Mouse (Mus musculus) CH12.LX (cell line): ENCODE data around the gene Wfdc3. TPM values are rescaled to one million over a fixed set of nuclear protein-coding genes. Genes with fewer than 3 reads are reported as not detected.

Experiments
- DNase-seq: peaks from one replicate; pipeline ENCODE4 v3.0.0-alpha.2; 2013; ENCODE audit errors: extremely low read depth
- H3K27ac ChIP-seq: 2 replicates; pipeline ENCODE4 v1.5.1; 2012; ENCODE audit warnings: low read depth, mild to moderate bottlenecking, control low read depth, moderate library complexity; ENCODE audit not compliant: insufficient read depth
- H3K27me3 ChIP-seq: replicated peaks from 2 replicates; pipeline ENCODE3; 2012; ENCODE audit warnings: inconsistent platforms
- H3K36me3 ChIP-seq, 2 experiments: replicated peaks in 1 of 2; 2 replicates each; pipeline versions ENCODE3 to v1.6.1; 2012; ENCODE audit warnings: inconsistent platforms in 1 of 2, low read length in 1 of 2, mild to moderate bottlenecking in 1 of 2, mixed read lengths in 1 of 2, moderate library complexity in 1 of 2; ENCODE audit not compliant: control insufficient read depth in 1 of 2, insufficient read depth in 1 of 2
- H3K4me1 ChIP-seq, 2 experiments: 2 replicates each; pipeline ENCODE4 v1.6.1; 2012; ENCODE audit warnings: inconsistent platforms in 1 of 2, moderate library complexity in 1 of 2; ENCODE audit not compliant: insufficient read depth in 2 of 2, control insufficient read depth in 1 of 2
- H3K4me2 ChIP-seq: 2 replicates; pipeline ENCODE4 v1.6.1; 2012; ENCODE audit warnings: low read depth, mild to moderate bottlenecking, control low read depth; ENCODE audit not compliant: poor library complexity, insufficient read depth, severe bottlenecking
- H3K4me3 ChIP-seq, 3 experiments: fragments of 150-350 bp in 1 of 3; sonication (generic) in 1 of 3; replicated peaks in 1 of 3; 2 replicates each; pipeline versions ENCODE3 to v1.5.1; 2011 to 2012; ENCODE audit warnings: low read depth in 2 of 3, low read length in 2 of 3, mild to moderate bottlenecking in 2 of 3, moderate library complexity in 2 of 3, control low read depth in 1 of 3, improper control_type of control experiment in 1 of 3, inconsistent platforms in 1 of 3, mixed read lengths in 1 of 3; ENCODE audit not compliant: poor library complexity in 1 of 3
- H3K79me2 ChIP-seq: replicated peaks from 2 replicates; pipeline ENCODE4 v1.6.1; 2012; ENCODE audit warnings: mild to moderate bottlenecking, moderate library complexity; ENCODE audit not compliant: control insufficient read depth, poor library complexity, insufficient read depth, severe bottlenecking; ENCODE audit errors: extremely low read depth
- H3K9ac ChIP-seq: 2 replicates; pipeline ENCODE4 v1.6.1; 2012; ENCODE audit warnings: low read depth, mild to moderate bottlenecking, control low read depth, moderate library complexity; ENCODE audit not compliant: insufficient read depth
- H3K9me3 ChIP-seq: replicated peaks from 2 replicates; pipeline ENCODE3; 2012; ENCODE audit warnings: low read length, inconsistent platforms, mixed read lengths
- BHLHE40 ChIP-seq: IDR thresholded peaks from 2 replicates; pipeline ENCODE4 v1.6.1; 2011; ENCODE audit warnings: mild to moderate bottlenecking, low read depth, low read length, improper control_type of control experiment
- CHD1 ChIP-seq: IDR thresholded peaks from 2 replicates; pipeline ENCODE4 v1.6.1; 2012; ENCODE audit warnings: low read depth, low read length, improper control_type of control experiment, inconsistent platforms
- CTCF ChIP-seq, 2 experiments: IDR thresholded peaks in 1 of 2; conservative IDR thresholded peaks in 1 of 2; 2 replicates each; pipeline ENCODE4 v1.5.1; 2011 to 2012; ENCODE audit warnings: low read depth in 2 of 2, low read length in 2 of 2, improper control_type of control experiment in 1 of 2, inconsistent platforms in 1 of 2, mild to moderate bottlenecking in 1 of 2, moderate library complexity in 1 of 2
- EP300 ChIP-seq: IDR thresholded peaks from 2 replicates; pipeline ENCODE4 v1.6.1; 2011; ENCODE audit warnings: low read length, improper control_type of control experiment
- ETS1 ChIP-seq: conservative IDR thresholded peaks from 2 replicates; pipeline ENCODE4 v1.6.1; 2012; ENCODE audit warnings: low read depth, mild to moderate bottlenecking, inconsistent platforms, low read length, improper control_type of control experiment, moderate library complexity
- GABPA ChIP-seq: IDR thresholded peaks from 2 replicates; pipeline ENCODE4 v1.6.1; 2012; ENCODE audit warnings: low read depth, low read length, improper control_type of control experiment, inconsistent platforms; ENCODE audit not compliant: insufficient replicate concordance
- HCFC1 ChIP-seq: IDR thresholded peaks from 2 replicates; pipeline ENCODE4 v1.6.1; 2012; ENCODE audit warnings: low read depth, mild to moderate bottlenecking, inconsistent platforms, low read length, improper control_type of control experiment
- KAT2A ChIP-seq: IDR thresholded peaks from 2 replicates; pipeline ENCODE4 v1.6.1; 2012; ENCODE audit warnings: low read length, improper control_type of control experiment, inconsistent platforms; ENCODE audit not compliant: insufficient replicate concordance
- MAFK ChIP-seq: IDR thresholded peaks from 2 replicates; pipeline ENCODE4 v1.6.1; 2011; ENCODE audit warnings: low read length, improper control_type of control experiment; ENCODE audit not compliant: insufficient replicate concordance
- MAX ChIP-seq: IDR thresholded peaks from 2 replicates; pipeline ENCODE4 v1.6.1; 2011; ENCODE audit warnings: low read length, improper control_type of control experiment
- MAZ ChIP-seq: IDR thresholded peaks from 2 replicates; pipeline ENCODE4 v1.6.1; 2012; ENCODE audit warnings: low read depth, mild to moderate bottlenecking, inconsistent platforms, low read length, improper control_type of control experiment, moderate library complexity
- NRF1 ChIP-seq: IDR thresholded peaks from 2 replicates; pipeline ENCODE4 v1.6.1; 2014; ENCODE audit warnings: low read depth, mild to moderate bottlenecking, inconsistent platforms, low read length, improper control_type of control experiment, moderate library complexity
- PAX5 ChIP-seq: IDR thresholded peaks from 2 replicates; pipeline ENCODE4 v1.6.1; 2012; ENCODE audit warnings: low read length, inconsistent platforms, mixed read lengths
- POLR2A ChIP-seq: IDR thresholded peaks from 2 replicates; pipeline ENCODE4 v1.6.1; 2011; ENCODE audit warnings: low read depth, mild to moderate bottlenecking, improper control_type of control experiment, low read length
- SIN3A ChIP-seq: IDR thresholded peaks from 2 replicates; pipeline ENCODE4 v1.6.1; 2012; ENCODE audit warnings: low read length, improper control_type of control experiment, inconsistent platforms
- TCF12 ChIP-seq: IDR thresholded peaks from 2 replicates; pipeline ENCODE4 v1.6.1; 2014; ENCODE audit warnings: low read depth, mild to moderate bottlenecking, inconsistent platforms, low read length, improper control_type of control experiment
- UBTF ChIP-seq: IDR thresholded peaks from 2 replicates; pipeline ENCODE4 v1.6.1; 2012; ENCODE audit warnings: low read depth, mild to moderate bottlenecking, inconsistent platforms, low read length, improper control_type of control experiment, moderate library complexity
- USF1 ChIP-seq: IDR thresholded peaks from 2 replicates; pipeline ENCODE4 v1.6.1; 2014; ENCODE audit warnings: low read depth, mild to moderate bottlenecking, inconsistent platforms, low read length, improper control_type of control experiment
- USF2 ChIP-seq: conservative IDR thresholded peaks from 2 replicates; pipeline ENCODE4 v1.6.1; 2011; ENCODE audit warnings: low read depth, low read length, improper control_type of control experiment
- ZC3H11A ChIP-seq: IDR thresholded peaks from 2 replicates; pipeline ENCODE4 v1.6.1; 2012; ENCODE audit warnings: low read depth, mild to moderate bottlenecking, inconsistent platforms, low read length, improper control_type of control experiment
- dilution Hi-C: fragments of 300-500 bp; cut with MboI; formaldehyde crosslinking; loops from 2 replicates; pipeline ENCODE4 v1.14.3; 2020; ENCODE audit warnings: low sequenced_read_pairs; ENCODE audit not compliant: extremely low pct_unique_long_range_greater_than_20kb, extremely low pct_ligation_motif_present
- in situ Hi-C: fragments of 300-500 bp; cut with MboI; formaldehyde crosslinking; loops from 3 replicates; pipeline ENCODE4 v1.14.3; 2019; ENCODE audit warnings: low sequenced_read_pairs, low pct_ligation_motif_present, low pct_unique_long_range_greater_than_20kb, mixed read lengths
- polyA plus RNA-seq: library from polyadenylated mRNA; unstranded; fragments of >175 nt; gene quantifications from 2 replicates; pipeline ENCODE4 v1.2.1, GENCODE M21; 2012; ENCODE audit warnings: low read depth; ENCODE audit not compliant: insufficient read length
- total RNA-seq, 2 experiments: library from RNA; depleted of rRNA; stranded (reverse); fragments of 300-350 nt in 1 of 2; fragments of >200 nt in 1 of 2; gene quantifications; 2 replicates each; pipeline ENCODE4 v1.2.3; 2012 to 2014

The Wfdc3 gene
- total and polyA plus RNA-seq, 3 experiments: 0.21 TPM; not detected in 2

DNA sequence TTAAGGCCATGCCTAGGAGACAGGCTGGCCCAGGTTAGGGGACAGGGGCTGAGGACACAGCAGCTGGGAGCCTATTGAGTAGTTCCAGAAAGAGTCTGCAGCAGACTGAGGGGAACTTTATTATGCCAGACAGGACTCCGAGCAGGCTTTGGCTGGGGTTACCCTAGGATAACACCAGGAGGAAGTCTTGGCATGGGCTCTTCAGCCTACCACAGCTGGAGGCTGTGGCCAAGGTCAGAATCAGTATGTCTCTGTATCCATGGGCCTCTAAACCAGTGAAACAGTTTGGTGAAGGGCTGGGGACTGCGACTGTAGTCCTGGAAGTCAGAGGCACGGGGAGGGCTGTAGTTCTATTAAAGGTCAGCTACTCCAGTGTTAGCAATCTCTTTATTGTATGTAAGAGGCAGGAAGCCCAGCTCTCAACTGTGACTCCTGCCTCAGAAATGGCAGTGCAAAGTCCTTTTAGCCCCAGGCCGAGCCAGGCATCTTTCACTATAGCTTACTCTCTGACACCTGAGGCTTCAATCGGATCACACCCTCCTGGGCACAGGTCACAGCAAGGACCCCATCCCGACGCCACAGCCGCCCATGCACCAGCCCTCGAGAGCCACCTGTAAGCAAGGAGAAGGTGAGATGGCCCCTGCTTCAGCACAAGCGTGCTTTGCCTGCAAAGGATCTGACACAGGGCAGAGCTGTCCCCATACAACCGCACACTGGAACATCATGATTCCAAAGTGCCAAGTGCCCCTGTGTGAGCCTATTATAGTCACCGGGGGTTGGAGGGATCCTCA lies 46.9 kb upstream of the Wfdc3 start:
- H3K4me2 ChIP-seq: no peak overlapping the region
- in situ Hi-C loops: no loop called here
- no peak overlapping the region for H3K27ac ChIP-seq
- TF ChIP-seq GABPA: no peak
- no peak for TF ChIP-seq MAX
- no peak for TF ChIP-seq PAX5
- TF ChIP-seq USF1: no peak
- TF ChIP-seq KAT2A: no peak
- TF ChIP-seq TCF12: no peak
- no peak for TF ChIP-seq ETS1
- no peak for TF ChIP-seq HCFC1
- TF ChIP-seq, all 38 proteins: peak for 0
- H3K27me3 ChIP-seq: no peaks in the 10 kb centered on the region
- peaks cover 0 to 6% of the 10 kb centered on the region in 2 experiments; a peak in 2 of 4 replicates for H3K4me1 ChIP-seq
- H3K36me3 ChIP-seq: peaks cover 48 to 84% of the 10 kb centered on the region in 2 experiments
- no peak overlapping the region for H3K9ac ChIP-seq
- H3K9me3 ChIP-seq: no peaks in the 10 kb centered on the region
- H3K4me3 ChIP-seq: no peak overlapping the region
- dilution Hi-C loops: no loop called here
- no peak for DNase-seq
- no peaks in the 10 kb centered on the region for H3K79me2 ChIP-seq

DNA sequence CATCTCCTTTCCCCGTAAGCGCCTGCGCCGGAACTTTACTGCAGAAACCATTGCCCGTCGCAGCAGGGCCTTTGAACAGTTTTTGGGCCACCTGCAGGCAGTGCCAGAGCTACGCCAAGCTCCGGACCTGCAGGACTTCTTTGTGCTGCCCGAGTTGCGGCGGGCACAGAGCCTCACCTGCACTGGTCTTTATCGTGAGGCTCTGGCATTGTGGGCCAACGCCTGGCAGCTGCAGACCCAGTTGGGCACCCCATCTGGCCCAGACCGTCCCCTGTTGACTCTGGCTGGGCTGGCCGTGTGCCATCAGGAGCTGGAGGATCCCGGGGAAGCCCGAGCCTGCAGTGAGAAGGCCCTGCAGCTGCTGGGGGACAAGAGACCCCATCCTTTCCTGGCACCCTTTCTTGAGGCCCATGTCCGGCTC lies 46.1 kb upstream of the Wfdc3 start:
- TF ChIP-seq EP300: no peak
- no peak for TF ChIP-seq MAZ
- TF ChIP-seq ZC3H11A: no peak
- no peak for TF ChIP-seq POLR2A
- TF ChIP-seq MAFK: no peak
- TF ChIP-seq TCF12: no peak
- TF ChIP-seq SIN3A: no peak
- no peak for TF ChIP-seq CTCF (conservative IDR thresholded peaks at IDR 0.05 in 1 of 2, IDR thresholded peaks at IDR 0.05 in 1 of 2; ENCODE audit: low read depth in 2 of 2, low read length in 2 of 2)
- TF ChIP-seq PAX5: no peak
- TF ChIP-seq USF1: no peak
- TF ChIP-seq ETS1: no peak
- TF ChIP-seq CHD1: no peak
- no peak for TF ChIP-seq UBTF
- TF ChIP-seq BHLHE40: no peak
- TF ChIP-seq NRF1: no peak
- no peak for TF ChIP-seq USF2
- TF ChIP-seq, all 38 proteins: peak for 0
- Histone ChIP-seq H3K4me2 (no peak overlapping the region), H3K4me3 (no peak overlapping the region), H3K9me3 (no peaks in the 10 kb centered on the region), H3K79me2 (no peaks in the 10 kb centered on the region), H3K27me3 (no peaks in the 10 kb centered on the region), H3K27ac (no peak overlapping the region), H3K4me1 (peaks cover 0 to 7% of the 10 kb centered on the region in 2 experiments; a peak in 3 of 4 replicates), H3K9ac (no peak overlapping the region), H3K36me3 (peaks cover 44 to 78% of the 10 kb centered on the region in 2 experiments)
- in situ Hi-C loops: no loop called here
- dilution Hi-C loops: no loop called here
- no peak for DNase-seq
